Mouse (Mus musculus) liver, postnatal 0 days (tissue): ENCODE measurements around the gene Slc25a51.
"Not testable (repeated sequence)": the region's sequence is repeated elsewhere in the genome, so short reads cannot be mapped to it uniquely, and the experiment has no call there.

Experiments used
- CTCF ChIP-seq: sonication (generic); IDR thresholded peaks from 2 replicates; pipeline ENCODE4 v1.5.1; 2016; ENCODE audit warnings: antibody characterized with exemption, low read depth
- EP300 ChIP-seq: IDR thresholded peaks from 2 replicates; pipeline ENCODE4 v1.6.1; 2016; ENCODE audit warnings: antibody characterized with exemption, low read depth, mild to moderate bottlenecking

- TF ChIP-seq EP300, CTCF: not testable (repeated sequence)
These were observed 12.4 kb downstream of the Slc25a51 start for GRCm38 (mm10) chr4:45396211-45396610.
